Comparison of ENCODE assay signal across 22 mouse cellular contexts in genomic region chr4:43981251-43981650, GRCm38 (mm10). TPM values are rescaled to one million over a fixed set of nuclear protein-coding genes. Genes with fewer than 3 reads are reported as not detected.
DNase-seq lines count a peak whose midpoint lies in the region; ATAC-seq and TF ChIP-seq lines count a peak whose summit lies in the region.
"Had no signal": no experiment of that assay in that cellular context is flagged by ENCODE, and none has a peak within 500 bp of the region (broad histone marks: within the 10 kb centered on the region; RNA-seq: fewer than 3 reads in every experiment).

No protein-coding gene starts in this region.

- no peak overlapping the region for H3K9ac ChIP-seq in hindbrain, embryonic 13.5 days
- H3K9ac ChIP-seq: embryonic facial prominence, embryonic 15.5 days had no signal

- peaks cover 28% of the 10 kb centered on the region for H3K4me1 ChIP-seq in hindbrain, embryonic 10.5 days (replicated peaks)
- H3K4me1 ChIP-seq in hindbrain, embryonic 13.5 days (replicated peaks): peaks cover 19% of the 10 kb centered on the region
- peaks cover 22% of the 10 kb centered on the region for H3K4me1 ChIP-seq in limb, embryonic 10.5 days

- no peak for DNase-seq in hindbrain, embryonic 10.5 days (ENCODE audit: low spot score)
- DNase-seq in lung, postnatal 4 days: peak; percentile 3 to 17
- DNase-seq in lung, adult 18-20 months: no peak
- DNase-seq in limb, embryonic 10.5 days (ENCODE audit: low spot score): no peak
- no peak for DNase-seq in left cerebral cortex, adult 2 months (ENCODE audit: extremely low spot score in 1 of 2, low spot score in 2 of 2)
- DNase-seq: adrenal gland, adult 2 months; adrenal gland, postnatal 25 days; cerebellum, adult 18-20 months; cerebellum, adult 9-11 months; cerebellum, postnatal 36 days; gastrocnemius, adult 2 months; heart, adult 2 months; heart, postnatal 10 days; heart, postnatal 4 days had no signal

- intact Hi-C loops in left cerebral cortex, adult 2 months (cut with DNase I): loop anchor here (10.0 kb wide), 1 partner anchor 236 kb away; no protein-coding TSS in a partner anchor

- WGBS in hindbrain, embryonic 10.5 days: 88% methylated on average over 7 of the region's 7 CpGs
- 88% methylated on average over 7 of the region's 7 CpGs for WGBS in hindbrain, embryonic 13.5 days
- 92% methylated on average over 7 of the region's 7 CpGs for WGBS in limb, embryonic 10.5 days

- no peaks in the 10 kb centered on the region for H3K9me3 ChIP-seq in hindbrain, embryonic 10.5 days
- no peaks in the 10 kb centered on the region for H3K9me3 ChIP-seq in hindbrain, embryonic 13.5 days
- H3K9me3 ChIP-seq in limb, embryonic 10.5 days (replicated peaks): no peaks in the 10 kb centered on the region
- H3K9me3 ChIP-seq: embryonic facial prominence, embryonic 15.5 days; forebrain, embryonic 10.5 days had no signal

- H3K36me3 ChIP-seq in hindbrain, embryonic 10.5 days: no peaks in the 10 kb centered on the region
- 0 out of 2 replicates have a peak, but pooled peaks cover 5% of the 10 kb centered on the region for H3K36me3 ChIP-seq in hindbrain, embryonic 13.5 days
- H3K36me3 ChIP-seq in limb, embryonic 10.5 days: no peaks in the 10 kb centered on the region
- H3K36me3 ChIP-seq: embryonic facial prominence, embryonic 15.5 days; forebrain, embryonic 10.5 days had no signal

- H3K4me3 ChIP-seq in hindbrain, embryonic 10.5 days: no peak overlapping the region
- H3K4me3 ChIP-seq in hindbrain, embryonic 13.5 days: no peak overlapping the region
- no peak overlapping the region for H3K4me3 ChIP-seq in limb, embryonic 10.5 days
- H3K4me3 ChIP-seq in left cerebral cortex, adult 2 months: no peak overlapping the region

- ATAC-seq in hindbrain, embryonic 13.5 days (ENCODE audit: low FRiP score): no peak

- peaks cover 48% of the 10 kb centered on the region for H3K27me3 ChIP-seq in hindbrain, embryonic 10.5 days (ENCODE audit: insufficient read depth, poor library complexity, severe bottlenecking)
- H3K27me3 ChIP-seq in hindbrain, embryonic 13.5 days: no peaks in the 10 kb centered on the region
- H3K27me3 ChIP-seq in limb, embryonic 10.5 days (ENCODE audit: low read depth, poor library complexity, severe bottlenecking): 0 out of 2 replicates have a peak, but pooled peaks cover 9% of the 10 kb centered on the region
- H3K27me3 ChIP-seq: embryonic facial prominence, embryonic 15.5 days had no signal

- no peak for TF ChIP-seq CTCF in left cerebral cortex, adult 2 months (IDR thresholded peaks at IDR 0.05)

- H3K4me2 ChIP-seq in hindbrain, embryonic 13.5 days: no peak overlapping the region

- H3K27ac ChIP-seq in hindbrain, embryonic 10.5 days: peak overlapping the region; percentile 92; the same call in 1 of the 2 replicates
- no peak overlapping the region for H3K27ac ChIP-seq in hindbrain, embryonic 13.5 days
- H3K27ac ChIP-seq in limb, embryonic 10.5 days: peak overlapping the region; percentile 51
- no peak overlapping the region for H3K27ac ChIP-seq in left cerebral cortex, adult 2 months
- H3K27ac ChIP-seq: heart, adult 2 months; hindbrain, embryonic 14.5 days had no signal

RNA-seq across cellular contexts. Expression of gene Ccin, which starts 2.0 kb away (rescaled TPM):
- not detected in 2 replicates for polyA plus RNA-seq in hindbrain, embryonic 10.5 days (2016; fragmentation: Nextera tagmentation; extraction: Ambion mirVana)
- polyA plus RNA-seq in hindbrain, embryonic 13.5 days (2015; fragmentation: Nextera tagmentation; extraction: Ambion mirVana): not detected in 2 replicates
- polyA plus RNA-seq in limb, embryonic 10.5 days (2016; fragmentation: Nextera tagmentation; extraction: Ambion mirVana): not detected in 2 replicates
- total RNA-seq in left cerebral cortex, adult 2 months (2021): not detected
- total RNA-seq: adrenal gland, adult 2 months; adrenal gland, postnatal 25 days; gastrocnemius, adult 2 months; heart, adult 2 months had no signal
- polyA plus RNA-seq: adrenal gland, adult 2 months; embryonic facial prominence, embryonic 11.5 days; embryonic facial prominence, embryonic 15.5 days; erythroblast, embryonic 14.5 days; forebrain, embryonic 10.5 days; forebrain, embryonic 14.5 days; heart, embryonic 14.5 days had no signal

RNA-seq across cellular contexts. Expression of gene Clta, which starts 23.0 kb away (rescaled TPM):
- polyA plus RNA-seq in hindbrain, embryonic 10.5 days (2016; fragmentation: Nextera tagmentation; extraction: Ambion mirVana): 220 and 239 TPM in 2 replicates
- polyA plus RNA-seq in hindbrain, embryonic 13.5 days (2015; fragmentation: Nextera tagmentation; extraction: Ambion mirVana): 320 and 330 TPM in 2 replicates
- polyA plus RNA-seq in limb, embryonic 10.5 days (2016; fragmentation: Nextera tagmentation; extraction: Ambion mirVana): 215 and 217 TPM in 2 replicates
- 100 to 1,000 TPM; 269 to 274 TPM for total RNA-seq in left cerebral cortex, adult 2 months (2021)

RNA-seq across cellular contexts. Expression of gene Glipr2, which starts 24.1 kb away (rescaled TPM):
- polyA plus RNA-seq in hindbrain, embryonic 10.5 days (2016; fragmentation: Nextera tagmentation; extraction: Ambion mirVana): 70.2 and 84.9 TPM in 2 replicates
- polyA plus RNA-seq in hindbrain, embryonic 13.5 days (2015; fragmentation: Nextera tagmentation; extraction: Ambion mirVana): 48.5 TPM in 2 replicates
- polyA plus RNA-seq in limb, embryonic 10.5 days (2016; fragmentation: Nextera tagmentation; extraction: Ambion mirVana): 30.1 and 44.7 TPM in 2 replicates
- 1 to 10 TPM; 3.4 to 3.7 TPM for total RNA-seq in left cerebral cortex, adult 2 months (2021)

Comparison
In these comparisons a context has a peak if more than half of its experiments do, and no peak if none do; other contexts are left out.
1. DNase-seq: peak in lung, postnatal 4 days (2 of 2); none in hindbrain, embryonic 10.5 days (single experiment), lung, adult 18-20 months (0 of 2), limb, embryonic 10.5 days (single experiment) and left cerebral cortex, adult 2 months (0 of 2).
2. H3K27ac ChIP-seq: peak in hindbrain, embryonic 10.5 days (single experiment) and limb, embryonic 10.5 days (single experiment); none in hindbrain, embryonic 13.5 days (single experiment) and left cerebral cortex, adult 2 months (single experiment).